Mouse (Mus musculus) adrenal gland, postnatal 25 days (tissue): ENCODE data around the gene Dnajc17. TPM values are rescaled to one million over a fixed set of nuclear protein-coding genes. Genes with fewer than 3 reads are reported as not detected.

Experiments
- DNase-seq: peaks from one replicate; pipeline ENCODE4 v3.0.0; 2021; ENCODE audit warnings: mixed read lengths
- total RNA-seq: library from RNA; stranded (reverse); gene quantifications from 2 replicates; pipeline ENCODE4 v1.2.3, GENCODE M21; 2021

The Dnajc17 gene
- total RNA-seq, 1 experiment from 2014 or later = 18.0 TPM

- no peak for DNase-seq
Observed at GRCm38 (mm10) chr2:119161247-119161646, 47.3 kb downstream of the Dnajc17 start.

- DNase-seq = no peak
Observed at GRCm38 (mm10) chr2:119157836-119158235, 50.8 kb downstream of the Dnajc17 start.

GRCm38 (mm10) chr2:119156681-119157572 lies 51.7 kb downstream of the Dnajc17 start, which contains the start of gene Rmdn3:
Gene Rmdn3 (minus strand): TSS chr2:119157034.
- DNase-seq = peak; percentile 94

GRCm38 (mm10) chr2:119156081-119156680 lies 52.4 kb downstream of the Dnajc17 start:
- peak; percentile 38 for DNase-seq

- no peak for DNase-seq
Observed at GRCm38 (mm10) chr2:119155388-119155787, 53.2 kb downstream of the Dnajc17 start.

GRCm38 (mm10) chr2:119154683-119155082 lies 53.9 kb downstream of the Dnajc17 start:
- no peak for DNase-seq

GRCm38 (mm10) chr2:119152255-119152654 lies 56.3 kb downstream of the Dnajc17 start:
- no peak for DNase-seq

- no peak for DNase-seq
Observed at GRCm38 (mm10) chr2:119147775-119148174, 60.8 kb downstream of the Dnajc17 start.

GRCm38 (mm10) chr2:119147160-119147678 lies 61.4 kb downstream of the Dnajc17 start:
- DNase-seq = no peak

GRCm38 (mm10) chr2:119146435-119146834 lies 62.2 kb downstream of the Dnajc17 start:
- DNase-seq = no peak

- DNase-seq = no peak
Observed at GRCm38 (mm10) chr2:119145199-119145598, 63.4 kb downstream of the Dnajc17 start.

- no peak for DNase-seq
Observed at GRCm38 (mm10) chr2:119136346-119136898, 72.2 kb downstream of the Dnajc17 start.

Other genes with a start within 250 kb of the Dnajc17 start
- 16.3 and 19.0 TPM in 2 replicates for gene Ccdc32, start 179.4 kb downstream of the Dnajc17 start, total RNA-seq
- 5.6 and 5.8 TPM in 2 replicates for gene Rpusd2, start 174.0 kb downstream of the Dnajc17 start, total RNA-seq
- 3.8 TPM in 2 replicates for gene Knl1, start 161.7 kb downstream of the Dnajc17 start, total RNA-seq
- gene Rad51, start 96.0 kb downstream of the Dnajc17 start, total RNA-seq = 5.0 and 8.6 TPM in 2 replicates
- 53.1 and 54.4 TPM in 2 replicates for gene Rmdn3, start 51.8 kb downstream of the Dnajc17 start, total RNA-seq
- 11.0 and 14.9 TPM in 2 replicates for gene Gchfr, start 41.0 kb downstream of the Dnajc17 start, total RNA-seq
- 0.30 TPM in 1 of 2 replicates, not detected in the other for gene Gm14137, start 34.3 kb downstream of the Dnajc17 start, total RNA-seq
- 42.3 and 45.0 TPM in 2 replicates for gene Zfyve19, start 178 bp downstream of the Dnajc17 start, total RNA-seq
- not detected in 2 replicates for gene Ppp1r14d, start 21.1 kb upstream of the Dnajc17 start, total RNA-seq
- gene Spint1, start 28.6 kb upstream of the Dnajc17 start, total RNA-seq = 4.0 and 4.6 TPM in 2 replicates
- 0.49 TPM in 1 of 2 replicates, not detected in the other for gene Rhov, start 62.5 kb upstream of the Dnajc17 start, total RNA-seq
- 18.5 and 21.1 TPM in 2 replicates for gene Vps18, start 79.9 kb upstream of the Dnajc17 start, total RNA-seq
- 8.0 and 12.9 TPM in 2 replicates for gene Dll4, start 117.0 kb upstream of the Dnajc17 start, total RNA-seq
- 5.0 and 10.2 TPM in 2 replicates for gene Chac1, start 142.4 kb upstream of the Dnajc17 start, total RNA-seq